Mouse (Mus musculus) right cerebral cortex, postnatal 4 days (tissue): ENCODE measurements around the gene Olfr680-ps1.
"Not testable (repeated sequence)": the region's sequence is repeated elsewhere in the genome, so short reads cannot be mapped to it uniquely, and the experiment has no call there.

Experiments
- DNase-seq: peaks from one replicate; pipeline ENCODE4 v3.0.0-alpha.2; 2022

Olfr680-ps1 gene

DNA sequence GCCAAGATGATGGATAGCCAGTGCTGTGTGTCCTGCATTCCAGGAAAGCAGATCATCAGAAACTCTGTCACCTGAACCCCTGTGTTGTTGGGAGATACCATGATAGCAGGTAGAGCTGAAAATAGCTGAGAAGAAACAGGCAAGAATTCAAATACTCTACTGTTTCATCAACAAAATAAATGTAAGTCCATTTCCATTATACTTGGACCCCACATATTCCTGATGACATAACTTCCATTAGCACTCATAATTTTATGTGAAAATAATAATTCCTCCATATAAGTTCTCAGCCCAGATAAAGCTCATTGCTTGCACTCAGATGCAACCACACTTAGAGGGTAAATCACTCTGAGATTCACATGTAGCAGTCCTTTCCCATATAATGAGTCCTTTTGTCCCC, at the start of gene Olfr680-ps1:
Gene Olfr680-ps1 (minus strand): TSS at position 101 of the 400 bp plus-strand sequence.
- not testable (repeated sequence) for DNase-seq

DNA sequence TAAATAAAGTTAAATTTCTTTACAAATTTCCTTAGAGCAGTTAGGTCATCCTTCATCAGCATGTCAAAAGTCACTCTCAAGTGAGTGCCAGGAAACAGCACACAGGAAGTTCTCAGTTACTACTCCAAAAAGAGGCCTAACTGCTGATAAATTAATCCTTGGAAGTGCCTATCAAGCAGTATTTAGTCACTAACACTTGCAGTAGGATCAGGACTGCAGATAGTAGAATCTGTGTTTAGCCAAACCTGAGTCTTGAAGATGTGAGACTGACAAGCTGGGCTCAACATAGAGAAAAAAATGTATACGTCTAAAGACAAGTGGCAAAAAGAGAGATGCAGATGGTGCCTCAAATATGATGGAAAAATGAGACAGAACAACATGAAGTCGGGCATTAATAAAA, 48.7 kb upstream of the Olfr680-ps1 start:
- no peak for DNase-seq

DNA sequence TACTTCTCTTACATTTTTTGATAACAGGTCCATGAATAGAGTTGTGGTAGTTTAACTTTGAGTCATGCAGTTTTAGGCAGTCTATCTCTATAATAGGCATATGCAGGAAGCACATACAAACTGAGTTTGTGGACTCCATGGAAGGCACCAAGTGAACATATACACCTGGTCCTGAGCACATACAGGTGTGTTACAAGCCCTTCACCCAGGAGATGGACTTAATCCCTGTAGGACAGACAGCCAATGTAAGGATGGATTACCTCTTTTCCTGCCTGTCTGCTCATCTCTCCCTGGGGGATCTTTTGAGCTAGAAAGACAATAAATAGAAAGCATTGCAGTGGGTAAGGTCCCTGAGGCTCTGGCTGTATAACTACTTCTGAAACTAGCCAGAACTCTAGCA, 23.9 kb upstream of the Olfr680-ps1 start, which contains the start of gene Olfr681:
Gene Olfr681 (plus strand): TSS at position 301 of the 400 bp plus-strand sequence.
- no peak for DNase-seq

GRCm38 (mm10) chr7:105080905-105081304, 11.7 kb downstream of the Olfr680-ps1 start, which contains the start of gene Olfr679:
TSS of gene Olfr679 (plus strand) at chr7:105081205.
- DNase-seq: no peak

GRCm38 (mm10) chr7:105064175-105064574, 28.4 kb downstream of the Olfr680-ps1 start, which contains the start of gene Olfr678:
TSS of gene Olfr678 (plus strand) at chr7:105064475.
- DNase-seq: no peak

DNA sequence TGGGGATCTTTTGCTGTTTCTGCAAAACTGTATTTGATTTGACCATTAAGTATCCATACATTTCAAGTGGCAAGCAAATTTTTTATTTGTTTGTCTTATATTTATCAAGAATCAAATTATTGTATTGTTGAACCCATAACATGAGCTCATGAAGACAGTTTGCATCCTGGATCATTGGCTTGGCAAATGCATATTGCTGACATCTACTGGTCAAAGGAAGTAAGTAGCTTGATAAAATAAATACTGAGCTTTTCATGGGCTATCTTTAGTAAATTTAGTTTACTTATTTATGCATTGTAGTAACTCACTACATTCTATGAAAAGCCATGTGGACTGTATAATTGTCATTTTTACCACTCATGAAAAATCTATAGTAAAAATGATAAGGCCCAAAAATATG, 33.7 kb downstream of the Olfr680-ps1 start:
- DNase-seq: no peak
